Mouse (Mus musculus) urinary bladder, adult 2 months (tissue): ENCODE results near the gene Slc25a12. TPM values are rescaled to one million over a fixed set of nuclear protein-coding genes. Genes with fewer than 3 reads are reported as not detected.

ENCODE experiments used
- DNase-seq: peaks from one replicate; pipeline ENCODE4 v3.0.0; 2022; ENCODE audit warnings: low spot score
- polyA plus RNA-seq: library from polyadenylated mRNA; depleted of rRNA; stranded (reverse); fragments of >200 nt; gene quantifications from 2 replicates; pipeline ENCODE4 v1.2.3, GENCODE M21; 2012

The Slc25a12 gene
- polyA plus RNA-seq, 1 experiment = 38.7 TPM

DNA sequence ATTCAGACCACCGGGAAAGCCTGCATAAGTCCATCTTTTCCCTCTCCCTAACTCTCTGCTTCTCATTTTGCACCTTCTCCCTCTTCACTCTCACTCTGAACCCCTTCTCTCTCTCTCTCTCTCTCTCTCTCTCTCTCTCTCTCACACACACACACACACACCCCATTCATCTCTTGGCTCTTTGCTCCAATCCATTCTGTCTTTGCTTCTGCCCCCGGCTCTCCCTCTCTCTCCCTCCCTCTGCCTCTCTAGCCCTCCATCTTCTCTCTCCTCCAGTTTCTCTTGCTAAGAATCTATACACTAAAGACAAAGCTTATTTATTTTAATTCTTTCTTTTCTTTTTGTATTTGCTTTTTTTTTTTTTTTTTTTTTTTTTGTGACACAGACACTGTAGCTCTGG, 57.8 kb downstream of the Slc25a12 start:
- no peak for DNase-seq

DNA sequence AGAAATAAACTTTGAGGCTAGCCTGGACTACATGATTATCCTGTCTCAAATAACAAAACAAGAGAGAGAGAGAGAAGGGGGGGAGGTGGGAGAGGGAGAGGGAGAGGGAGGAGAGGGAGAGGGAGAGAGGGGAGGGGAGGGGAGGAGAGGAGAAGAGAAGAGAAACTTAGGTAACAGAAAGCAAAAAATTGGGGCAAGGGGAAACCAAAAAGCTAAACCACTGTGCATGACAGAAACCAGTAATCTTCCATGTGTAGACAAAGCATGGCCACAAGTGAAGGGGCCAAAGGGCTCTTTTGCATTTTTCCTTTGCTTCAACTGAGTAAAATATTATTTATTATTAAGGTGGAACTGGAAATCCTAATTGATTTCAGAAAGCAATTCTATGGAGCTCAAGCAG, 61.2 kb downstream of the Slc25a12 start:
- no peak for DNase-seq

DNA sequence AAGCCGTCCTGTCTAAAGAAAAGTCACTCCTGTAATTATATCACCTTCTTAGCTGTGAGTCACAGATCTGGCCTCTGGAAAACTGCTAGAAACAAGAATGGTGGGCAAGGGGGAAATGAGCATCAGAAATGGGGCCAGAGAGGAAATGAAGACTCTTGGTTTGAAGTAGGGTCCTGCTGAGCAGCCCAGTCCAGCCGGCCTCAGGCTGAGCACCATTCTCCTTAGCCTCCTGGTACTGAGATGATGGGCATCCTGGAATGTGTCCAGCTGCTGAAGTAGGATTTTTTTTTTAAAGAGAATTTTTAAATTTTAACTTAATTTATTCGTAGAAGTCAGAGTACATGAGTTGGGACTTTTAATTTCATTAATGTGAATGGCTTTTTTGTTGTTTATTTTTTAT, 62.7 kb downstream of the Slc25a12 start:
- DNase-seq = no peak

DNA sequence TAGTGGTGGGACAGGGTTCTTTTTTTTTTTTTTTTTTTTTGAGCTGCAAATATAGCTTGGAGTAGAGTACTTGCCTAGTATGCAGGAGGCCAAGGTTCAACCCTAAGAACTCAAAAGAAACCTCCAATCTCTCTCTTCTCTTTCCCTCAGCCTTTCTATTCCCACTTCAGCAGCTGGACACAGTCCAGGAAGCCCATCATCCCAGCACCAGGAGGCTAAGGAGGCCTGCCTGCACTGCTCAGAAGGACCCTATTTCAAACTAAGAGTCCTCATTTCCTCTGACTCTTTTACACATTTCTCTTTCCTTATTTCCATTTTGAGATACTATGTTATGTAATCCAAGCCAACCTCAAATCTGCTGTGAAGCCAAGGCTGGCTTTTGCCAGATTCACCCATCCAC, 64.3 kb downstream of the Slc25a12 start:
- no peak for DNase-seq

DNA sequence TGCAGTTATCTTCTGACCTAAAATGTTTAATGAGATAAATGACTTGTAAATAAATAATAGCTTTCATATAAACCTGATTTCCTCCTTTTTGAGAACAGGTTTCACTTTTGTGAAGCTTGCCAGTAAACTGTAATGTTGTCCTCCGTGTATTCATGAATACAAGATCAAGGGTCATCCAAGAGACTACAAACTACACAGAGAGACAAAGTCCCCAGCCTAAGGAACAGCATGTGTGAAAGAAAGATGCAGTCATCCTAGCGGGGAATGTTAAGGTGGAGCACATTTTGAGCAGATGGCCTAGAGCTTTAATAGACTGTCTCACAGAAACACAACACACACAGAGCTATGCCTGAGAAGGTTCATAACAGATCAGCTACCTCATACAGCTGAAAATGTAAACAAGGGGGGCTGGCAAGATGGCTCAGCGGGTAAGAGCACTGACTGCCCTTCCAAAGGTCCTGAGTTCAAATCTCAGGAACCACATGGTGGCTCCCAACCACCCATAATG, 65.3 kb downstream of the Slc25a12 start:
- DNase-seq = no peak

DNA sequence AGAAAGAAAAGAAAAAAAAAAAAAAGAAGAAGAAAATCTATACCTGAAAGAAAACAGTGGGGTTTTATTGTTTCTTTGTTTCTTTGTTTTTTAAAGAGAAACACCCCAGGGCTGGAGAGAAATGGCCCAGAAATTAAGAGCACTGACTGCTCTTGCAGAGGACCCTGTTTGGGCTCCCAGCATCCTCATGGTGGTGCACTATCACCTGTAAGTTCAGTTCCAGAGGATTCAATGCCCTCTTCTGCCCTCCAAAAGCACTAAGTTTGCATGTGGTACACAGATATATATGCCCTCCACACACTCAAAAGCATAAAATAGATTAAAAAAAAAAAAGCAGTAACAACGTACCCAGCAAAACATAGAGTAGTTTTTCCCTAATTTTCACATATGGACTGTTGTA, 68.8 kb downstream of the Slc25a12 start:
- DNase-seq = no peak

DNA sequence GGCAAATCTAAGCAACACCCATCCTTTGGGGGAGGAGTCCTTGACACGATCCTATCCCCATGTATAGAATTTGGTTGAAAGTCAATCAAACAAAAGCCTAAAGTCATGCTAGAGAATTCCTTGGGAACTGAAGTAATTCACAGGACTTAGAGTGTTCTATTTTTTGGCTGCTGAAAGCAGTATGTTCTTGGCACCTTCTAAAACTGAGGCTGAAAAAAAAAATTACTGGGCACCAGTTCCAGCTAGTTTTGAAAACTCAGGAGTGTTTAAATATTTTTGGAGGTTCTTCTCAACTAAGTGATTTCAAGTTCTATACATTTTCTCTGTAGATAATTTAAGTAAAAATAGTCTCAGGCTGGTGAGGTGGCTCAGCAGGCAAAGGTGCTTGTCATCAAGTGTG, 70.0 kb downstream of the Slc25a12 start:
- DNase-seq = no peak

DNA sequence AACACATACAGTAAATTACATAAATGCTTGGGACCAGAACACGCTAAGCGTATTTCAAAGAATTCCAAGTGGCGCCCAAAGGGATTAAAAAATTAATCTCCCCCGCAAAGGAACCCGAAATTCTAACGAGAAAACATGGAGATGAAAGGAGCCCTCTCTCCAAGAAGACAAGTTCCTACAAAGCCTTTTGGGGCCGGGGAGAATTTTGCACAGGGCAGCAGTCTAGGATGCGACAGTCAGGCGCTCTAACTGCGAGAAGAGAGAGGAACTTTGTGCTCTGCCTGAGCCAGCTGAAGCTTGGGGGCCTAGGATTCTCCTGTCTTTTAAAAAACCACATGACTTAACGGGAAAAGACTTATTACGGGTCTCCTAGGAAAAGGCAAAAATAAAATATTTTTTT, 71.7 kb downstream of the Slc25a12 start:
- DNase-seq = no peak

DNA sequence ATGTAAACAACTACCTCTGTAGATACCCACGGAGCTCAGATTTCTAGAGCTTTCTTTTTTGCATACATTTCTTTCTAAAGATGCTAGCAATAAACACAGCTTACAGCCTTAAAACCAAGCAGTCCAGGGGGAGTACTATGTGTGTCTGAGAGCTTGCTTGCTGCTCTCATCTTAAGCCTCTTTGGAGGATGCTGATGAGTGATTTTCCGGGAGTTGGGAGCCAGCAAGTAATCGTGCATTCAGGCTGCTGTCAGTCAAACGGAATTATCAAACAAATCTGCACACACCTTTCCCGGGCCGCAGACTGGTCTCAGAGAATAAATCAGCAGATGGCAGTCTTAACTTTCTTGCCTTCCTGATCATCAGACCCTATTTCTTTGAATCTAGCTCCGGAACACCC, 73.1 kb downstream of the Slc25a12 start:
- DNase-seq = no peak

DNA sequence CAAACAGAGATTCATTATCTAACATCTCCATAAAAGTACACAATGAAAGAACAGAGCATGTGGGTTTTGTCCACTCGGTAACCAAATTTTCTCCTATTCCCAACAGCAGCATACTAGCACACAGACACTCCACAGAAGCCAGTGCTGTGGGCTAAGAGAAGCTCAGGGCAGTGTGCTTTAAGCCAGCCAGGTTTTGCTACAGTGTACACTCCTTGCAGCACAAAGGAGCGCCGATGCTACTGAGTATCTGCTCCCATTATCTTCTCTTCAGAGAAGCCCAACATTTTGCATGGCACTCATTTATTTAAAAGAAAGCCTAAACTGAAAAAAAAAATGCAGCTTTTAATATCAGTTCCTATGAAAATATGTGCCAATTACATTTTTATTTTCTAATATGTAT, 73.6 kb downstream of the Slc25a12 start:
- no peak for DNase-seq

DNA sequence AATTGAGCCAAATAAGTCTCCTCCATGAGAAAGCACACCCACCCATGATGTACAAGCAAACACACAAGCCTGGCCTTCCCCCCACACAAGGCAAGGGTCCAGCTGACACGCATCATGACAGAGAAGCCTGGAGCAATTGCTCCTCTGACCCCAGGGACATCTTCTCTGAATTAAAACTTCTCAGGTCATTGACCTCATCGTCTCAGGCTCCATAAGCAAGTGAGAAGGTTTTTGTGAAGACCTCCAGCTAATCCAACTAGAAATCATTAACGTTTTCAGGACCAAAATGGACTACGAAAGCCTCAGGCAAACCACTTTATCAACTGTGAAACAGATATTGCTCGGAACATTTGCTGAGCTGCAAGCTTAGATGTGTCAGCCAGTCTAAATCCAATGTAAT, 76.0 kb downstream of the Slc25a12 start:
- DNase-seq = no peak

DNA sequence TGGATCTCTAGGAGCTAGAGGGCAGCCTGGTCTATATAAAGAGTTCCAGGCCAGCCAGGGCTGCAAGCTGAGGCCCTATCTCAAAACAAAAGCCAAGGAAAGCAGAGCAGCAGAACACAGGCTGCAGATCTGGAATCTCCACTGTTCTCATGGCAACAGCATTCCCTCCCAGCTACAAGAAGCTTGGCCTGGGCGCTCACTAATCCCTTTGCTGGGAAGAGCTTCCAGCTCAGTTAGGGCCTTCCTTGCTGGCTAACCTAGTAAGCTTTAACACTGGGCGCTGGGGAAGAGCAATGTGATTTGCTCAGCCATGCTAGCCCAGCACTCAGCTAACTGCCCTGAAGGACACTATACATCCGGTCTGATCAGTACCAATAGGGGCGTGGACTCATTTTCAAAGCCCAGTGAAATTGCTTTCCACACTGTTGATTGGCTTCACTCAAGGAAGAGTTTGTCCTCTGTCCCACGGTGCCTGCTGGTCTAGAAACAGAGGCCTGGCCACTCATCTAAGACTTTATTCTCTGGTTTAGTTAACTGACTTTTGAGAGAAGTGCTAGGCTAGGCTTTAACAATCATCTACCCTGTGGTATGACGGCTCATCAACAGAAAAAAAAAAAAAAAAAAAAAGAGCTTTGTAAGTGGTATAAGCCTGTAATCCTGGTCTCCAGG, 77.3 kb downstream of the Slc25a12 start:
- DNase-seq = no peak

DNA sequence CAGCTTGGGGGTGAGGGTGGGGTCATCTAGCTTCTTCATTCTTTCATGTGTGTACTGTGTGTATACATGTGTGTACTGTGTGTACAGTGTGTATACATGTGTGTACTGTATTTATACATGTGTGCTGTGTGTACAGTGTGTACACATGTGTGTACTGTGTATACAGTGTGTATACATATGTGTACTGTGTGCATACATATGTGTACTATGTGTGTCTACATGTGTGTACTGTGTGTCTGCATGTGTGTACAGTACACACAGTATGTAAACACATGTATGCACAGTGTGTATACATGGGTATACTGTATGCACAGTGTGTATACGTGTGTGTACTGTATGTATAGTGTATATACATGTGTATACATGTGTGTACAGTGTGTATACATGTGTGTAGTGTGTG, 85.6 kb downstream of the Slc25a12 start:
- no peak for DNase-seq

DNA sequence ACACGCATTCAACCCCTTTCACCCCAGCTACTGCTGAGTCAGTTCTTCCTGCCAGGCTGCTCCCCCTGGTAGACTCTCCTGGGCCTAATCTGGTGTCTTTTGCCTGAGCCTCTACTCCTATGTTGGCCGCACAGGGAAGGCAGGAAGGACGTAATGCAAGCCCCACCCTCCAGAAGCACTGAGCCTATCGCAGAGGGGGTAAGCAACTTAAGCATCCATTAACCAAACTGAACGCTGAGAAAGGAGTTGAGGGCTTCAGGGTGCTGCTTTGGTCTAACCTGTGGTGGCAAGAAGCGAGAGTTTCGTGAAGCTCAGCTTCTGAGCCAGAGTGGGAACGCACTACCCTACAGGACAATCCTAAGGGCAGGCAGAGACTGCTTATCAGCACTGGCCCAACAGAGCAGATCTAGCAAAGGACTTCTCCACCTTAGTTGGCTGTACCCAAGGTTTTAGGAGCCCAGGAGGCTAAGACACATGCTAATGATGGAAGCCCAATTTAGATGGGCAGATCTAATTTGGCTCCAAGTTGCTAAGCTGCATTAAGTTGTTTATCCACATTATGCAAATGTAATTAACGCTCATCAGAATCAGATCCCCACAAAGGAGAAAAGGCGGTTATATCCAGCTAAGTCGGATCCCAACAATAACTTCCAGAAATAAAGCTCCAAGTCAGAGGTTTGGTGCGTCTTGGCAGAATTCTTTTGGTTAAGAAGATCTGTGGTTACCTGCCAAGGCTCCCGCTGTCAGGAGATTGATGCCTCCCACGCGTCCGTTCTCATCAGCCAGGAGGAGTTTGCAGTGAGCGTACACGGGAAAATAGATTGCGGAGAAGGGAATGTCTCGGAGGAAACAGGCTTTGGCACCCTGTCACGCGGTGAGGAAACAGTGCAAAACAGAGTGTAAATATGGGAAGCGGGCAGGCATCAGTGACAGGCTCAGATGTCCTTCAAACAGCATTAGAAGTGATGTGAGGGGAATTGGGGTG, 88.5 kb downstream of the Slc25a12 start:
- no peak for DNase-seq

DNA sequence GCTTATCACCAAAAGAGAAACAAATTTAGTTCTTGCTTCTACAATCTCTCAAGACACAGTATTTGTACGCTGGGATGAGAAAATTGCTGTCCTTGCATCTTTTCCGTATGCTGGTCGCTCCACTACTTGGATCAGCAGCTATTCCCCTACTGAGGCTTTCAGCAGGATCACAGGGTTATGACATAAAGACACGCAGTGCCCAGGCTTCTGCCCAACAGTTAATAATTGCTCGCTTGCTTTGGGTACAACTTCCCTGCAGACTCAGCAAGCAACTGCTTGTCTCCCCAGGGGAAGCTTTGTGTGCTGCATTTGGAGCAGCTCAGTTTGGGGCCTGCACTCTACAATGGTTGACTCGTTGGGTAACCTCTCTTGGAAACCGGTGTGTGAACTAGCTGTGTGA, 91.8 kb downstream of the Slc25a12 start:
- no peak for DNase-seq

DNA sequence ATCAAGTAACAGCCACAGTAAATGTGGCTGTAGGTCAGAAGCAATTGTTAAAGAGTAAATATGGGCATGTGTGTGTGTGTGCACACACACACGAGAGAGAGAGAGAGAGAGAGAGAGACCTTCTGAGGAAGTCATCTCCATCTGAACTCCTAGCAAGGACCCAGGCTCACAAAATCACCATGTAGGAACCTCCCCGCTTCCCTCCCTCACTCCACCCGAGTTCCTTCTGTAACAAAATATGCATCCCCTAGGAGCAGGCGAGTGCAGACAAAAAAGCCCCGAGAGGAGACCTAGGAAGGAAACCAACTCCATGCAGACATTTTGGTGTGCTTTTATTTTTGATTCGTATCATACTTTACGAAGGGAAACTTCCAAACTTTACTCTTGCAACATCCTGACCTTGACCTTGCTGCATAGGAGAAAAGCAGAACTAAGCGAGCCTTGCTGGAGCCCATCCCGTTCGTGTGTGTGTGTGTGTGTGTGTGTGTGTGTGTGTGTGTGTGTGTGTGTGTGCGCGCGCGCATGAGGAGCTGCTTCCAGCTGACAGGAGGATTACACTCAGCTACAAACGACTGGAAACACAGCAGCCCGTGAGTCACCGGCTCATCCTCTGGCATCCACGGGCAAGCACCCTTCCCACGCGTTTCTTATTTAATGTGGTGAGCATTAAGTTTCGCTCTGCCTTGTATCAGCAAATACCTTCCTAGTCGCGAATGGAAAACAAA, 93.4 kb downstream of the Slc25a12 start:
- DNase-seq = no peak

DNA sequence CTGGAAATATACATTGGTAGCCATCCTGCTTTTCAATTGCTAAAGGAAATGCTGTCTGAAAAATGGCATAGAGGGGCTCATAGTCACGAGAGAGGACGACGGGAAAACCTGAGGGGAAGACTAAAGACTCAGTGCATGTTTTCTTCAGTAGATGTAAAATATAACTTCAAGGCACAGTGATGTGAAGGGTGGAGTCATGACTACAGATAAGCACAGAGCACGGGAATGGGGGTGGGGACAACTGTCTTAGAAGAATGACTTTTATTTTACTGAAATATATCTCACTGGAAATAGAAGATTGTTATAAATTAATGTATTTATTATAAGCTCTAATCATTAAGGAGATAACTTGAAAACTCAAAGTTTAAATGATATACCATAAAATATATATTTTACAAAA, 97.5 kb downstream of the Slc25a12 start:
- DNase-seq = no peak

DNA sequence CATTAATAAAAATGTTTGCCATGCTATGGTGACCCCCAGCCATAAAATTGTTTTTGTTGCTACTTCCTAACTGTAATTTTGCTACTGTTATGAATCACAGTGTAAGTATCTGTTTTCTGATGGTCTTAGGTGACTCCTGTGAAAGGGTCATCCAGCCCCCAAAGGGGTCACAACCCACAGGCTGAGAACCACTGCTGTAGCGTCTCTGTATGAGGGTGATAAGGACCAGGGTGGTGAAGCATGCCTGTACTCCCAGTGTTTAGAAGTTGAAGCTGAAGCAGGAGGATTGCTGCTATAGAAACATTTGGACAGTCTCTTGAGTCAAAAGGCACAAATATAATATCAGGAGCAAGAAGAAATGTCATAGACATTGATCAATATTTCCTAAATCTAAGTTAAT, 98.2 kb downstream of the Slc25a12 start:
- DNase-seq = no peak

DNA sequence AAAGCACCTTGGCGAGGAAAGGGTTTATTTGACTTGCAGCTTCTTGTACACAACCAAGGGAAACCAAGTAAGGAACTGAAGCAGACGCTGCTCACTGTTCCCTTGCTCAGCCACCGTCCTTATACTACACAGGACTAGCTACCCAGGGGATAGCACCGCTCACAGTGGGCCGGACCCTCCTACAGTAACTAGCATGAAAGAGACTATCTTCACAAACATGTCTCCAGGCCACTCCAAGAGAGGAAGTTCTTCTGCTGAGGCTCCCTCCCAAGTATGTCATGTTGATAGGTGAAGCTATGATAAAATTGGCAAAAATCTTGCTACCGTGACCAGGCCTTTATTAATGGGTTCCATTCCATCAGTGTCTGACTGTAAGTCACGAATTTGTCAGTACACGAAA, 98.9 kb downstream of the Slc25a12 start:
- no peak for DNase-seq

DNA sequence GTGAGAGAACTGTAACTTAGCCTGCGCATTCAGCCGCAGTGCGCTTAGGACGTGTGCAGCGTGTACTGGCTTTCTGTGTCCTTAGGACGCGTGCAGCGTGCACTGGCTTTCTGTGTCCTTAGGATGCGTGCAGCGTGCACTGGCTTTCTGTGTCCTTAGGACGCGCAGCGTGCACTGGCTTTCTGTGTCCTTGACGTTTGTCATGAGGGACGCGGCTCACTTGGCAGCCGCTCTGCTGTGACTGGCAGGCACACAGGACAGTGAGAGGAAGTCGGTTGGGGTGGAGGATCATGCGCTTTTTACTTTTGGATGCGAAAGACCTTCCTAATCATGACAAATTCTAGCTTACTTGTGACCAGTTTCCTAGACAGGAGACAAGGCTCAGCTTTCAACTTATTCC, 103.0 kb downstream of the Slc25a12 start:
- DNase-seq = no peak

DNA sequence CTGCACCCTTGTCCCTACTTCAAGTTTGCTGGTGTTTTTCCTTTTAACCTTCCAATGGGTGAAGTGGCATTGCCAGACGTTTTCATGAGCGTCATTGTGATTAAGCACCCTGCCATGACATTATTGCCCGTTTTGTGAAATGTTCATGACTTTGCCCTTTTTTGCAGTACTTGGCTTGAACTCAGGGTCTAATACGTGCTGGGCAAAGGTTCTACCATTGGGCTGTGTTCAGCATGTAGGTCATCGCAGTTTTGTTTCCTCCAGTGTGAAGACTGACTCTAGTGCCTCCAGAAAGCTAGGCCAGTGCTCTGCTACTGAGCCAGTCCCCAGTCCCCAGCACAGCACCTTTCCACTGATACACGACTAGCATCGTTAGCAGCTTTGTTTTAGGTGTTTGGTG, 111.0 kb downstream of the Slc25a12 start:
- no peak for DNase-seq

DNA sequence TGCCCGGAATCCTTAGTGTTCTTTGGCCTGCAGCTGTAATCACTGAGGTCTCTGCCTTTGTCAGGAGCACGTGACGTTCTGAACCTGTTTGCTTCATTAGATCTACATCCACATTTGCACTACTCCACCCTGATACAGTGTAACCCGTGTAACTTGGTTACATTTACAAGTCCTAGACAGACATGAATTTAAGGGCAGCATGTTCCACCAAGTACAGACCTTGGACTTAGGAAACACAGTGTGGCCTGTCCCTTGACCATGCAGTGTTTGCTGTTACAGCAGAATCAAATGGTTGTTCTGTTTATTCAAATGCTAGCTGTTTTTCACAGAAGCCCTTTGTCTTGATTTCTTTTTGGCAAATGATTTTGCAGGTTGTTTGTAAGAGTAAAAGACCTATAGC, 112.7 kb downstream of the Slc25a12 start:
- no peak for DNase-seq
